Mouse (Mus musculus) G1E (cell line): ENCODE measurements around the gene Ccnd1. TPM values are rescaled to one million over a fixed set of nuclear protein-coding genes. Genes with fewer than 3 reads are reported as not detected.
"Not testable (repeated sequence)": the region's sequence is repeated elsewhere in the genome, so short reads cannot be mapped to it uniquely, and the experiment has no call there.

Experiments used
- ATAC-seq: 2 replicates; pipeline ENCODE4 v1.8.0; 2016; ENCODE audit warnings: mild to moderate bottlenecking; ENCODE audit not compliant: insufficient number of reproducible peaks, poor library complexity, low FRiP score, severe bottlenecking; ENCODE audit errors: extremely low read depth
- DNase-seq: peaks from one replicate; pipeline ENCODE4 v3.0.0; 2012; ENCODE audit warnings: low spot score
- H3K27me3 ChIP-seq: 2 replicates; pipeline ENCODE4 v1.6.1; 2012; ENCODE audit warnings: mild to moderate bottlenecking, low read length, inconsistent platforms; ENCODE audit not compliant: insufficient read depth
- H3K36me3 ChIP-seq: replicated peaks from 2 replicates; pipeline ENCODE3; 2012; ENCODE audit warnings: mild to moderate bottlenecking, inconsistent platforms
- H3K4me1 ChIP-seq: 2 replicates; pipeline ENCODE4 v1.6.1; 2012; ENCODE audit warnings: low read depth, low read length, inconsistent platforms, mixed read lengths; ENCODE audit not compliant: insufficient read depth
- H3K4me3 ChIP-seq: 2 replicates; pipeline ENCODE4 v1.5.1; 2012; ENCODE audit warnings: low read depth, mild to moderate bottlenecking, inconsistent platforms, low read length, moderate library complexity, mixed read lengths
- H3K9me3 ChIP-seq: replicated peaks from 2 replicates; pipeline ENCODE4 v1.6.1; 2012; ENCODE audit warnings: inconsistent platforms
- CTCF ChIP-seq: IDR thresholded peaks from 2 replicates; pipeline ENCODE4 v1.5.1; 2012; ENCODE audit warnings: low read depth, low read length, inconsistent platforms, mixed read lengths
- GATA1 ChIP-seq: IDR thresholded peaks from 2 replicates; pipeline ENCODE4 v1.6.1; 2012; ENCODE audit warnings: borderline replicate concordance, low read length, inconsistent platforms, mixed read lengths
- GATA2 ChIP-seq: IDR thresholded peaks from 2 replicates; pipeline ENCODE4 v1.6.1; 2012; ENCODE audit warnings: low read depth, low read length, inconsistent platforms, borderline replicate concordance
- POLR2AphosphoS5 ChIP-seq: IDR thresholded peaks from 2 replicates; pipeline ENCODE4 v1.6.1; 2012; ENCODE audit warnings: low read depth, low read length, inconsistent platforms; ENCODE audit not compliant: insufficient replicate concordance
- TAL1 ChIP-seq: conservative IDR thresholded peaks from 2 replicates; pipeline ENCODE4 v1.6.1; 2012; ENCODE audit warnings: low read depth, low read length, inconsistent platforms, mixed read lengths
- polyA plus RNA-seq: library from polyadenylated mRNA; stranded (reverse); fragments of >175 nt; gene quantifications from 2 replicates; pipeline ENCODE4 v1.2.3, GENCODE M21; 2012
- total RNA-seq, 2 experiments: library from RNA; stranded (forward) in 1 of 2; stranded (reverse) in 1 of 2; fragments of 200-1000 nt in 1 of 2; fragments of >200 nt in 1 of 2; fragmentation: Nextera tagmentation in 1 of 2; gene quantifications; 2 replicates each; pipeline ENCODE4 v1.2.3; 2014 to 2017

Ccnd1 gene
- total and polyA plus RNA-seq, 3 experiments, result 0.22 TPM; not detected in 2

DNA sequence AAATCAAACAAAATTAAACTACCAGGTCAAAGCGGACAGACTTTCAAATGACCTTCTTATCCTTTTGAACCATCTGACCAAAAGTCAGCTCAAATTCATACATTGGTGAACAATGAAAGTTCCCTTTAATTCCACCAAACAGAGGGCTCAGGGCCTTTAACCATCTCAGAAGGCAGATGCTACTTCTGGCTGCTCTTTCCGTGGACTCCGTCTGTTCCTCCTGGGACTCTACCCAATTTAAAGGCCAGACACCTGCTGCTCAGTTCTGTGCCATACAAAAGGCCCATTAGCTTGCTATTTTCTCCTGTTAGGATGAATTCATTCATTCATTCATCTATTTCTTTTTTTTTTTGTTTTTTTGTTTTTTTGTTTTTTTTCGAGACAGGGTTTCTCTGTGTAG lies 26.8 kb downstream of the Ccnd1 start:
- Histone ChIP-seq H3K4me1 (peaks cover 27% of the 10 kb centered on the region), H3K36me3 (peaks cover 24% of the 10 kb centered on the region), H3K4me3 (no peak overlapping the region), H3K9me3 (no peaks in the 10 kb centered on the region), H3K27me3 (no peaks in the 10 kb centered on the region)
- ATAC-seq, result no peak
- TF ChIP-seq POLR2AphosphoS5, result no peak
- TF ChIP-seq TAL1, result no peak
- TF ChIP-seq GATA2, result no peak
- TF ChIP-seq CTCF, result no peak
- TF ChIP-seq GATA1, result no peak
- DNase-seq, result no peak

DNA sequence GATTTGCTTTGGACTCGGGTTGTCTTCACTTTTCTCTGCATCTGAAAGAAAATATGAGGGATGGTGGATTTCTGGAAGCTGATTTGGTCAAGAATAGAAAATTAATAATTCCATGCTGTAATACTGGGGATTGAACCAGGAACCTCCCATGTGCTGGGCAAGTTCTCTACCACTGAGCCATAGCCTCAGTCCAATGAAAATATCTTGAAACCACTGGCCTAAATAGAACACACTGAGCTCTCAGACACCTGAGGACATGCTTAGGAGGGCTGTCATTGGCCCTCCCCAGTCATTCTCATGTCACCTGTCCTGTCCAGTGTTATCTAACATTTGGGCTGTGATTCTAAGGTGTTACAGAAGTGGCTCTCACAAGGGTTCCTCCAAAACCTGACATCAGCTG lies 28.6 kb downstream of the Ccnd1 start:
- Histone ChIP-seq H3K4me3 (no peak overlapping the region), H3K36me3 (peaks cover 15% of the 10 kb centered on the region), H3K9me3 (no peaks in the 10 kb centered on the region), H3K4me1 (peaks cover 25% of the 10 kb centered on the region), H3K27me3 (no peaks in the 10 kb centered on the region)
- ATAC-seq (no peak), DNase-seq (no peak)
- TF ChIP-seq CTCF, result no peak
- TF ChIP-seq TAL1, result no peak
- no peak for TF ChIP-seq GATA2
- no peak for TF ChIP-seq GATA1
- TF ChIP-seq POLR2AphosphoS5, result no peak

- H3K9me3 ChIP-seq, result 0 out of 2 replicates have a peak, but pooled peaks cover 3% of the 10 kb centered on the region
- H3K4me3 ChIP-seq, result no peak overlapping the region
- no peak for ATAC-seq
- peaks cover 21% of the 10 kb centered on the region for H3K4me1 ChIP-seq
- TF ChIP-seq TAL1, result no peak
- no peak for TF ChIP-seq GATA2
- TF ChIP-seq CTCF, result no peak
- no peak for TF ChIP-seq POLR2AphosphoS5
- no peak for TF ChIP-seq GATA1
- peaks cover 31% of the 10 kb centered on the region for H3K36me3 ChIP-seq
- H3K27me3 ChIP-seq, result no peaks in the 10 kb centered on the region
- no peak for DNase-seq
Observed at GRCm38 (mm10) chr7:144908705-144909104, 31.0 kb downstream of the Ccnd1 start.

DNA sequence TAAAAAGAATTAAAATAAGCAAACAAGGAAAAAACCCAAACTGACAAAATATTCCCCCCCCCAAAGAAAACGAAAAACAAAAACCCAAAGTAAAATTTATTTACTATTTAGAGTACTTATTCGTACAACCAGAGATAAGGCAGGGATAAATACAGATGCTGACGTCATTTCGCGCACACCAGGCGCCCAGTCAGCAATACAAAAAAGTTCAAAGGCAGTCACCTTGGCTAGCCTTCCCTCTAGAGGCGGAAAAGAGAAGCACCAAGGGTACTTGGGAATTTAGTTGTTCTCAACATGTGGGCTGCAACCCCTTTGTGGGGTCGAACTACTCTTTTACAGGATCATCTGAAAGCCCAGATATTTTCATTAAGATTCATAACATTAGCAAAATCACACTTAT lies 31.9 kb downstream of the Ccnd1 start:
- Histone ChIP-seq H3K4me1 (peaks cover 21% of the 10 kb centered on the region), H3K4me3 (no peak overlapping the region), H3K27me3 (no peaks in the 10 kb centered on the region), H3K9me3 (0 out of 2 replicates have a peak, but pooled peaks cover 3% of the 10 kb centered on the region), H3K36me3 (peaks cover 39% of the 10 kb centered on the region)
- no peak for TF ChIP-seq GATA1
- no peak for TF ChIP-seq TAL1
- TF ChIP-seq CTCF, result no peak
- TF ChIP-seq GATA2, result no peak
- no peak for TF ChIP-seq POLR2AphosphoS5
- peak; percentile 49; the same call in 1 of the 2 replicates for ATAC-seq
- DNase-seq, result peak; percentile 48

GRCm38 (mm10) chr7:144906708-144907397 lies 32.9 kb downstream of the Ccnd1 start:
- H3K4me1 ChIP-seq, result peaks cover 25% of the 10 kb centered on the region
- H3K4me3 ChIP-seq, result peak overlapping the region; percentile 11; the same call in 1 of the 2 replicates
- ATAC-seq (no peak; the same call in 1 of the 2 replicates), DNase-seq (no peak)
- TF ChIP-seq CTCF (peak; percentile 50), GATA1 (no peak)
- peaks cover 48% of the 10 kb centered on the region for H3K36me3 ChIP-seq
- 0 out of 2 replicates have a peak, but pooled peaks cover 3% of the 10 kb centered on the region for H3K9me3 ChIP-seq
- H3K27me3 ChIP-seq, result no peaks in the 10 kb centered on the region

DNA sequence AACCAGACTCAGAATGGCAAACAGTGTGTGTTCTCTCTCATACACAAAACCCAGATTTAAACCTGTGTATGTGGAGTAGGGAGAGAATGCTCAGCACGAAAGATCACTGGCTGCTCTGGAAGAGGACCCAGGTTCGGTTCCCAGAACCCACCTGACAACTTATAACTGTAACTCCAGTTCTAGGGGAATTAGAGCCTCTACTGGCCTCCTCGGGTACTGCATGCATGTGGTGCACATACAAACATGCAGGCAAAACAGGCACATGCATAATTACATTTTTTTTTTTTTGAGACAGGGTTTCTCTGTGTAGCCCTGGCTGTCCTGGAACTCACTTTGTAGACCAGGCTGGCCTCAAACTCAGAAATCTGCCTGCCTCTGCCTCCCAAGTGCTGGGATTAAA lies 34.2 kb downstream of the Ccnd1 start:
- 0 out of 2 replicates have a peak, but pooled peaks have one; percentile 23 for TF ChIP-seq CTCF
- Histone ChIP-seq H3K36me3 (peaks cover 62% of the 10 kb centered on the region), H3K4me1 (peaks cover 37% of the 10 kb centered on the region)
- not testable (repeated sequence) for H3K27me3 ChIP-seq, H3K4me3 ChIP-seq, ATAC-seq, DNase-seq, H3K9me3 ChIP-seq
